ENCODE assay signal across 8 mouse cellular contexts in genomic region chr4:142277481-142278196, GRCm38 (mm10). TPM values are rescaled to one million over a fixed set of nuclear protein-coding genes. Genes with fewer than 3 reads are reported as not detected.
DNase-seq lines count a peak whose midpoint lies in the region; ATAC-seq lines count a peak whose summit lies in the region.

No protein-coding gene starts in this region.

- no peaks in the 10 kb centered on the region for H3K36me3 ChIP-seq in heart, embryonic 12.5 days
- no peaks in the 10 kb centered on the region for H3K36me3 ChIP-seq in heart, embryonic 14.5 days (ENCODE audit: control insufficient read depth, insufficient read depth, low read length)
- H3K36me3 ChIP-seq in limb, embryonic 12.5 days, result no peaks in the 10 kb centered on the region

- H3K9ac ChIP-seq in heart, embryonic 12.5 days, result no peak overlapping the region
- H3K9ac ChIP-seq in heart, embryonic 14.5 days (ENCODE audit: low read length), result no peak overlapping the region
- H3K9ac ChIP-seq in limb, embryonic 12.5 days (replicated peaks), result no peak overlapping the region

- H3K27ac ChIP-seq in heart, embryonic 12.5 days (ENCODE audit: poor library complexity, severe bottlenecking), result no peak overlapping the region
- H3K27ac ChIP-seq in heart, embryonic 14.5 days (replicated peaks in 1 of 2; ENCODE audit: control insufficient read depth in 1 of 2, insufficient read depth in 1 of 2, low read depth in 2 of 2, low read length in 2 of 2), result no peak overlapping the region
- H3K27ac ChIP-seq in limb, embryonic 12.5 days, result peak overlapping the region; percentile 71

- H3K27me3 ChIP-seq in heart, embryonic 12.5 days (replicated peaks), result 0 out of 2 replicates have a peak, but pooled peaks cover 8% of the 10 kb centered on the region
- no peaks in the 10 kb centered on the region for H3K27me3 ChIP-seq in heart, embryonic 14.5 days (ENCODE audit: control insufficient read depth, insufficient read depth, low read length)
- 0 out of 2 replicates have a peak, but pooled peaks cover 4% of the 10 kb centered on the region for H3K27me3 ChIP-seq in limb, embryonic 12.5 days

- WGBS in heart, embryonic 12.5 days, result 23% methylated on average over 20 of the region's 20 CpGs
- 23% methylated on average over 20 of the region's 20 CpGs for WGBS in heart, embryonic 14.5 days
- 27% methylated on average over 20 of the region's 20 CpGs for WGBS in limb, embryonic 12.5 days

- H3K9me3 ChIP-seq in heart, embryonic 12.5 days (replicated peaks), result no peaks in the 10 kb centered on the region
- no peaks in the 10 kb centered on the region for H3K9me3 ChIP-seq in heart, embryonic 14.5 days (ENCODE audit: control insufficient read depth, low read length)
- no peaks in the 10 kb centered on the region for H3K9me3 ChIP-seq in limb, embryonic 12.5 days

- no peak overlapping the region for H3K4me3 ChIP-seq in heart, embryonic 12.5 days
- no peak overlapping the region for H3K4me3 ChIP-seq in heart, embryonic 14.5 days (ENCODE audit: control insufficient read depth in 1 of 2, insufficient read depth in 1 of 2, low read depth in 1 of 2, low read length in 2 of 2)
- H3K4me3 ChIP-seq in limb, embryonic 12.5 days (replicated peaks), result no peak overlapping the region

- peaks cover 15% of the 10 kb centered on the region for H3K4me1 ChIP-seq in heart, embryonic 12.5 days (replicated peaks)
- peaks cover 9 to 11% of the 10 kb centered on the region in 2 experiments for H3K4me1 ChIP-seq in heart, embryonic 14.5 days (ENCODE audit: control insufficient read depth in 2 of 2, insufficient read depth in 2 of 2, low read length in 2 of 2)
- peaks cover 19% of the 10 kb centered on the region for H3K4me1 ChIP-seq in limb, embryonic 12.5 days (replicated peaks)

- H3K4me2 ChIP-seq in heart, embryonic 12.5 days, result peak overlapping the region; percentile 47
- peak overlapping the region; percentile 24 for H3K4me2 ChIP-seq in heart, embryonic 14.5 days (ENCODE audit: low read length)
- peak overlapping the region; percentile 41 for H3K4me2 ChIP-seq in limb, embryonic 12.5 days

- no peak for ATAC-seq in heart, embryonic 12.5 days (ENCODE audit: insufficient number of reproducible peaks, low FRiP score)
- ATAC-seq in heart, embryonic 14.5 days (ENCODE audit: insufficient number of reproducible peaks, insufficient read depth, low FRiP score, low read depth), result peak; percentile 39; the same call in 1 of the 2 replicates
- peak; percentile 77 for ATAC-seq in limb, embryonic 12.5 days (ENCODE audit: insufficient number of reproducible peaks, insufficient read depth, low FRiP score, low TSS enrichment, low read depth)
- ATAC-seq in erythroid progenitor cell, adult 5-6 weeks (replicated peaks; ENCODE audit: low FRiP score, poor library complexity, severe bottlenecking), result no peak

- no peak for DNase-seq in heart, adult 8-10 months (ENCODE audit: low spot score)
- peak; percentile 54 to 62 for DNase-seq in cerebellum, adult 18-20 months
- no peak for DNase-seq in c-Kit-positive CD71-positive TER-119-positive erythroid progenitor cells, embryonic 14.5 days (ENCODE audit: low spot score)
- DNase-seq in adrenal gland, adult 8-10 months, result no peak

RNA-seq across cellular contexts. Expression of gene Kazn, which starts 38.4 kb away (rescaled TPM):
- polyA plus RNA-seq in heart, embryonic 12.5 days (2016; fragmentation: Nextera tagmentation; extraction: Ambion mirVana), result 8.6 and 9.2 TPM in 2 replicates
- 1 to 10 TPM; 2.9 to 4.0 (median 3.5) TPM for total RNA-seq in heart, adult 8-10 months (2022)
- 3.7 and 4.2 TPM in 2 replicates for polyA plus RNA-seq in heart, embryonic 14.5 days (2014; fragmentation: Nextera tagmentation; extraction: Ambion mirVana)
- polyA plus RNA-seq in limb, embryonic 12.5 days (2016; fragmentation: Nextera tagmentation; extraction: Ambion mirVana), result 13.7 and 14.2 TPM in 2 replicates
- total RNA-seq in adrenal gland, adult 8-10 months (2022), result 10 to 100 TPM; 27.4 to 46.1 (median 31.9) TPM
- not detected in 2 replicates for total RNA-seq in erythroid progenitor cell, adult 5-6 weeks (2015; ENCODE audit: low replicate concordance)
- total RNA-seq in erythroid progenitor cell, adult 5-6 weeks (2017; ENCODE audit: low replicate concordance), result not detected in 2 replicates

Comparison
In these comparisons a context has a peak if more than half of its experiments do, and no peak if none do; other contexts are left out.
1. ATAC-seq: peak in heart, embryonic 14.5 days (single experiment) and limb, embryonic 12.5 days (single experiment); none in heart, embryonic 12.5 days (single experiment) and erythroid progenitor cell, adult 5-6 weeks (single experiment).
2. DNase-seq: peak in cerebellum, adult 18-20 months (2 of 2); none in heart, adult 8-10 months (single experiment), c-Kit-positive CD71-positive TER-119-positive erythroid progenitor cells, embryonic 14.5 days (single experiment) and adrenal gland, adult 8-10 months (single experiment).
3. RNA of gene Kazn, which starts 38.4 kb away (total RNA-seq): 27.4 to 46.1 TPM in adrenal gland, adult 8-10 months; 2.9 to 4.0 TPM in heart, adult 8-10 months and not detected in erythroid progenitor cell, adult 5-6 weeks; every median in the first group is over 4 times any median in the second.
4. Peak in every context shown above with its lines, with median percentiles within 50 percentile points of each other: H3K4me2 ChIP-seq.